Mouse (Mus musculus) intestine, embryonic 16.5 days (tissue): ENCODE measurements around the gene Gm5134. TPM values are rescaled to one million over a fixed set of nuclear protein-coding genes. Genes with fewer than 3 reads are reported as not detected.

Source experiments
- ATAC-seq: fragments of 200-750 bp; cut with Nextera tagmentation; 2 replicates; pipeline ENCODE4 v1.8.0; 2017; ENCODE audit warnings: moderate TSS enrichment, moderate library complexity
- H3K27ac ChIP-seq: fragments of 300-500 bp; sonication (generic); 2 replicates; pipeline ENCODE4 v1.5.1; 2014; ENCODE audit warnings: mild to moderate bottlenecking, low read length
- H3K27me3 ChIP-seq: fragments of 300-500 bp; sonication (generic); replicated peaks from 2 replicates; pipeline ENCODE4 v1.6.1; 2014; ENCODE audit warnings: low read length, control low read depth, mixed read lengths; ENCODE audit not compliant: control insufficient read depth, insufficient read depth
- H3K36me3 ChIP-seq: fragments of 300-500 bp; sonication (generic); 2 replicates; pipeline ENCODE4 v1.6.1; 2014; ENCODE audit warnings: low read length, control low read depth; ENCODE audit not compliant: control insufficient read depth, insufficient read depth
- H3K4me1 ChIP-seq: fragments of 300-500 bp; sonication (generic); 2 replicates; pipeline ENCODE4 v1.6.1; 2014; ENCODE audit warnings: low read length, control low read depth, mixed read lengths; ENCODE audit not compliant: control insufficient read depth, insufficient read depth
- H3K4me2 ChIP-seq: fragments of 300-500 bp; sonication (generic); 2 replicates; pipeline ENCODE4 v1.6.1; 2014; ENCODE audit warnings: low read depth, low read length, control low read depth
- H3K4me3 ChIP-seq: fragments of 300-500 bp; sonication (generic); 2 replicates; pipeline ENCODE4 v1.5.1; 2014; ENCODE audit warnings: mild to moderate bottlenecking, low read length
- H3K9ac ChIP-seq: fragments of 300-500 bp; sonication (generic); 2 replicates; pipeline ENCODE4 v1.6.1; 2014; ENCODE audit warnings: low read depth, low read length
- H3K9me3 ChIP-seq: fragments of 300-500 bp; sonication (generic); 2 replicates; pipeline ENCODE4 v1.6.1; 2016; ENCODE audit warnings: low read length, control low read depth; ENCODE audit not compliant: control insufficient read depth
- WGBS: fragments of 180-500 bp; shearing (Covaris S2); extraction: QIAGEN DNeasy Blood & Tissue Kit; methylation state at CpG from one replicate; pipeline ENCODE4 v1.1.7; 2014; 5-methylcytosine and 5-hydroxymethylcytosine counted together
- polyA plus RNA-seq: library from polyadenylated mRNA; unstranded; fragments of >200 nt; fragmentation: Nextera tagmentation; extraction: Ambion mirVana; gene quantifications from 2 replicates; pipeline ENCODE4 v1.2.1, GENCODE M21; 2015

Gm5134 gene
- polyA plus RNA-seq, 1 experiment from 2014 or later: not detected

GRCm38 (mm10) chr10:76034001-76034600 is 79.8 kb downstream of the Gm5134 start:
- H3K4me3 ChIP-seq: no peak overlapping the region
- ATAC-seq: no peak
- H3K27me3 ChIP-seq: no peaks in the 10 kb centered on the region
- WGBS: 92% methylated on average over 8 of the region's 8 CpGs
- H3K4me2 ChIP-seq: no peak overlapping the region; the same call in 1 of the 2 replicates
- H3K27ac ChIP-seq: no peak overlapping the region
- H3K9ac ChIP-seq: no peak overlapping the region
- no peaks in the 10 kb centered on the region for H3K9me3 ChIP-seq
- peaks cover 11% of the 10 kb centered on the region for H3K36me3 ChIP-seq
- peaks cover 6% of the 10 kb centered on the region; the same call in 1 of the 2 replicates for H3K4me1 ChIP-seq

DNA sequence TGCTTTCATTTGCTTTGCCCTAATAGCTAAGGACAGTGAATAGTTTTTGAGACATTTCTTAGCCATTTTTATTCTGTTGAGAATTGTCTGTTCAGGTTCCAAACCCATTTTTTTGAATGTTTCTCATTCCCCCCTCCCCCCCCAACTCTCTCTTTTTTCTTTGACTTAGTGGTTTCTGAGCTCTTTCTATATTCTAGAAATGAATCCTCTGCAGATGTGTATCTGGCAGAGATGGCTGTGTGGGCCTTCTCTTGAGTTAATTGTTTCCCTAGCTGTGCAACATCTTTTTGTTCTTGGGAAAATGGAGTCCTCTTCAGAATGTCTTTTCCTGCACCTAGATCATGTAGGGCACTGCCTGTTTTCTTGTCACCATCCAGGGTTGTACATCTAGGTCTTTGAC is 81.0 kb downstream of the Gm5134 start:
- no peak overlapping the region for H3K4me2 ChIP-seq
- H3K4me3 ChIP-seq: no peak overlapping the region
- no peak overlapping the region for H3K9ac ChIP-seq
- no peak for ATAC-seq
- H3K4me1 ChIP-seq: peaks cover 6% of the 10 kb centered on the region; the same call in 1 of the 2 replicates
- H3K27me3 ChIP-seq: no peaks in the 10 kb centered on the region
- no peaks in the 10 kb centered on the region for H3K9me3 ChIP-seq
- peaks cover 20% of the 10 kb centered on the region for H3K36me3 ChIP-seq
- H3K27ac ChIP-seq: no peak overlapping the region

- no peaks in the 10 kb centered on the region for H3K9me3 ChIP-seq
- no peak overlapping the region for H3K4me2 ChIP-seq
- no peak for ATAC-seq
- peaks cover 6% of the 10 kb centered on the region; the same call in 1 of the 2 replicates for H3K4me1 ChIP-seq
- H3K36me3 ChIP-seq: peaks cover 22% of the 10 kb centered on the region
- 97% methylated on average over 5 of the region's 5 CpGs for whole genome bisulfite sequencing
- H3K27ac ChIP-seq: no peak overlapping the region
- no peaks in the 10 kb centered on the region for H3K27me3 ChIP-seq
- H3K4me3 ChIP-seq: no peak overlapping the region
- H3K9ac ChIP-seq: no peak overlapping the region
These were observed 82.6 kb downstream of the Gm5134 start for GRCm38 (mm10) chr10:76036962-76037361.

GRCm38 (mm10) chr10:76045343-76045742 is 91.0 kb downstream of the Gm5134 start:
- H3K36me3 ChIP-seq: peaks cover 3% of the 10 kb centered on the region; the same call in 1 of the 2 replicates
- H3K9ac ChIP-seq: no peak overlapping the region
- 0 out of 2 replicates have a peak, but pooled peaks cover 5% of the 10 kb centered on the region for H3K4me1 ChIP-seq
- no peak overlapping the region for H3K4me3 ChIP-seq
- no peak overlapping the region for H3K27ac ChIP-seq
- H3K9me3 ChIP-seq: no peaks in the 10 kb centered on the region
- no peak for ATAC-seq
- no peaks in the 10 kb centered on the region for H3K27me3 ChIP-seq
- WGBS: 42% methylated on average over 5 of the region's 5 CpGs
- H3K4me2 ChIP-seq: no peak overlapping the region

DNA sequence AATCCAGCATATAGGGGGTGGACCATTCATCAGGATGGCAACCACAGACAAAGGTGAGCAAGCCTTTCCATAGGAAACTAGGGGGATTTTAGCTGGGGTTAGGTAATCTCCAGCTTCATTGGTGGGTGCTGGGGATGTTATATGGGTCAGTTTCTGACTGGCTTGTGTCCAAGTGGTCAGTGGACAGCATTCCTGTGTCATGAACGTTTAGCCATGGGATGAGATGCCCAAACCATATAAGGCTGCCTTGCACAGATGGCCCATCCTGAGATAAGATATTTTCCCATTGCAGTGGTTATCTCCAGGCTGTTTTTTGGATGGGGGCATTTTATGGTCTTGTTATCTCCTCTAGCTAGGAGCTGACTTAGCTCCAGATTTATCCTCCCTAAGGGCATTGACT is 92.4 kb downstream of the Gm5134 start:
- ATAC-seq: no peak
- H3K9ac ChIP-seq: no peak overlapping the region
- H3K4me2 ChIP-seq: no peak overlapping the region
- H3K36me3 ChIP-seq: no peaks in the 10 kb centered on the region
- no peaks in the 10 kb centered on the region for H3K27me3 ChIP-seq
- 0 out of 2 replicates have a peak, but pooled peaks cover 5% of the 10 kb centered on the region for H3K4me1 ChIP-seq
- H3K27ac ChIP-seq: no peak overlapping the region
- H3K9me3 ChIP-seq: no peaks in the 10 kb centered on the region
- 7% methylated on average over 1 of the region's 1 CpGs for WGBS
- H3K4me3 ChIP-seq: no peak overlapping the region

DNA sequence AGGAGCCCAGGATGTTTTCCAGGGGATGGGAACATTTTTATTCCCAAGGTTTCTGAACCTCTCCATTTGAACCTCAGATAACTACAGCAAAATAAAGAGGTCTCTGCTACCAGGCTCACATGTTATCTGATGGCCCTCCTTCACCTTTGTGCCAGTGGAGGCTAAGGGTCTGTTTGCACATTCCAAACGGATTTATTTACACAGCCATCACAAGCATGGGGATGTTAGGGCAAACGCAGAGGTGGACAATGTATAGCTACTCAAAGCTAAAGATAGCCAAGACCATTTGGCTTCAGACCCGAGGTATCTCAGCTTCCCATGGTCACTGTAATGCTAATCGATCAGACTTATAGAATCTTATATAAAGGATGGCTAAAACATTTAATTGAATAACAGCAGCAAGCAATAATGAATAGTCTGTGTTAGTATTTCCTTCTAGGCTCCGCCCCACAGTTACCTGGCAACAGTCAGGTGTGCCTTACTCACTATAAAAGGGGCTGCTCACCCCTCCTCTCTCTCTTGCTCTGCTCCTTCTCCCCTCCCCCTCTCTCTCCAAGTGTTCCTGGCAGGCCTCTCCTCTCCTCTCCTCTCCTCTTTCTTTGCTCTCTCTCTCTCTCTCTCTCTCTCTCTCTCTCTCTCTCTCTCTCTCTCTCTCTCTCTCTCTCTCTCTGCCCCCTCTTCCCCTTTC is 93.0 kb downstream of the Gm5134 start:
- H3K36me3 ChIP-seq: no peaks in the 10 kb centered on the region
- no peak overlapping the region for H3K4me3 ChIP-seq
- H3K27me3 ChIP-seq: no peaks in the 10 kb centered on the region
- H3K27ac ChIP-seq: no peak overlapping the region
- no peak overlapping the region for H3K4me2 ChIP-seq
- H3K9me3 ChIP-seq: no peaks in the 10 kb centered on the region
- 0 out of 2 replicates have a peak, but pooled peaks cover 5% of the 10 kb centered on the region for H3K4me1 ChIP-seq
- 24% methylated on average over 5 of the region's 5 CpGs for WGBS
- no peak overlapping the region for H3K9ac ChIP-seq
- ATAC-seq: peak; percentile 48; the same call in 1 of the 2 replicates

DNA sequence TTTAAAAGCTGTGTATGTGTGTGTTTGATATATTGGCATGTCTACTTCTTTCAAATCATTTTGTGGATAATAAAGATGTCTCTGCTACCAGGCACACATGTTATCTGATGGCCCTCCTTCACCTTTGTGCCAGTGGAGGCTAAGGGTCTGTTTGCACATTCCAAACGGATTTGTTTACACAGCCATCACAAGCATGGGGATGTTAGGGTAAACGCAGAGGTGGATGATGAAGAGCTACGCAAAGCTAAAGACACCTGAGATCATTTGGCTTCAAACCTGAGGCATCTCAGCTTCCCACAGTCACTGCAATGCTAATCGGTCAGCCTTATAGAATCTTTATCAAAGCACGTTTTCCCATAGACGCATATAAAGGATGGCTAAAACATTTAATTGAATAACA is 94.7 kb downstream of the Gm5134 start:
- no peak overlapping the region for H3K4me2 ChIP-seq
- 11% methylated on average over 6 of the region's 6 CpGs for WGBS

DNA sequence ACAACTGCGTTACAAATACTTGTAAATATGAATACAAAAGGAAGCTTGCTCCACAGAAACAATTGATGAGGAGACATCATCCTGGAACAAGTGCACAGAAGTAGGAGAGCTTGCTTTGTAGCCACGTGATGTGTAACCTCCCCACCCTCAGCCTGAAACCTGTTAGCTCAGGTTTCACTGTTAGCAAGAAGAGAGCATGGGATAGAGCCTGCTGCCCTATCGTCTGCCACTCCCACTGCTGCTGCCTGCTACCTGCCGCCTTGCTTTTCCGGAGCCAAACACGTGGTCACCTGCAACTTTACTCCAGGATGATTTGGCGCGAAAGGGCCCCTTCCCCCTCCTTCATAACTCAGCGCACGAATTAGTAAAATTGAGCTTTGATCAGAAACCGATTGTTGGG is 97.5 kb downstream of the Gm5134 start:
- Histone ChIP-seq H3K4me1 (0 out of 2 replicates have a peak, but pooled peaks cover 2% of the 10 kb centered on the region), H3K4me3 (no peak overlapping the region), H3K27me3 (no peaks in the 10 kb centered on the region), H3K9me3 (no peaks in the 10 kb centered on the region), H3K36me3 (no peaks in the 10 kb centered on the region), H3K4me2 (no peak overlapping the region), H3K27ac (no peak overlapping the region), H3K9ac (no peak overlapping the region)
- 80% methylated on average over 11 of the region's 11 CpGs for whole genome bisulfite sequencing
- ATAC-seq: no peak

More for the DNA sequence above, 94.7 kb downstream of the Gm5134 start:
- Histone ChIP-seq H3K27me3 (no peaks in the 10 kb centered on the region), H3K9ac (no peak overlapping the region), H3K9me3 (no peaks in the 10 kb centered on the region), H3K36me3 (no peaks in the 10 kb centered on the region), H3K27ac (no peak overlapping the region), H3K4me3 (no peak overlapping the region), H3K4me1 (0 out of 2 replicates have a peak, but pooled peaks cover 5% of the 10 kb centered on the region)
- ATAC-seq: no peak
